In the genomic region with DNA sequence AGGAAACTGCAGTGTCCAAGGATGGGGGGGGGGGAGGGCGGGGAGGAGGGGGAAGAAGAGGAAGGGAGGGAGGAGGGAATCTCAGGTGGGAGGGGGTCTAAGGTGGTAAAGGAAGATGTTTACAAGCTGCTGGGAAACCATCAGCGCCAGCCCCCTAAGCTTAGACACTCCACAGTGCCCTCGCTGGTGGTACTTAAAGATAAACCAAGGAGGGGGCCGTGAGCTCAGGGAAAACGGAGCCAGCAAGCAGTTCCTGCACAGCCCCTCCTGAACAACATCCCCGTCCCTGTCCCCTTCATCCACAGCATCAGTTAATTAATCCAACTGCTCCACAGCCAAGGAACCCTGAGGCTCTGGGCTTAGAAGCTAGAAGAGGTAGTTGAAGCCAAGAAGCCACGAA, we compare ENCODE assay signal across 12 mouse cellular contexts. TPM values are rescaled to one million over a fixed set of nuclear protein-coding genes. Genes with fewer than 3 reads are reported as not detected.
A peak's percentile ranks its signal among the peaks of the same experiment; 100 is the strongest.
DNase-seq lines count a peak whose midpoint lies in the region; ATAC-seq and TF ChIP-seq lines count a peak whose summit lies in the region.
"Had no signal": no experiment of that assay in that cellular context is flagged by ENCODE, and none has a peak within 500 bp of the region (broad histone marks: within the 10 kb centered on the region; RNA-seq: fewer than 3 reads in every experiment).

No protein-coding gene starts in this region.

- intact Hi-C loops in left cerebral cortex, adult 2 months (cut with DNase I) = no loop called here

- H3K9ac ChIP-seq in forebrain, embryonic 12.5 days = peak overlapping the region; percentile 21; the same call in 1 of the 2 replicates
- no peak overlapping the region for H3K9ac ChIP-seq in midbrain, postnatal 0 days (replicated peaks; ENCODE audit: low read length, poor library complexity, severe bottlenecking)
- H3K9ac ChIP-seq: heart, embryonic 15.5 days; liver, embryonic 15.5 days had no signal

- H3K4me2 ChIP-seq in forebrain, embryonic 12.5 days = peak overlapping the region; percentile 22
- peak overlapping the region; percentile 2; the same call in 1 of the 2 replicates for H3K4me2 ChIP-seq in midbrain, postnatal 0 days (ENCODE audit: low read depth, low read length, poor library complexity, severe bottlenecking)
- H3K4me2 ChIP-seq: heart, embryonic 15.5 days; liver, embryonic 15.5 days had no signal

- H3K27ac ChIP-seq in left cerebral cortex, adult 2 months = 0 out of 2 replicates have a peak overlapping the region, but pooled peaks have one; percentile 19
- peak overlapping the region; percentile 32 for H3K27ac ChIP-seq in forebrain, embryonic 12.5 days
- H3K27ac ChIP-seq in limb, embryonic 10.5 days = peak overlapping the region; percentile 77
- peak overlapping the region; percentile 59; the same call in 1 of the 2 replicates for H3K27ac ChIP-seq in midbrain, postnatal 0 days (ENCODE audit: low read depth, low read length)
- H3K27ac ChIP-seq: heart, embryonic 15.5 days; liver, embryonic 15.5 days had no signal

- no peak overlapping the region for H3K4me3 ChIP-seq in left cerebral cortex, adult 2 months
- H3K4me3 ChIP-seq in forebrain, embryonic 12.5 days (replicated peaks) = no peak overlapping the region
- H3K4me3 ChIP-seq in limb, embryonic 10.5 days = no peak overlapping the region
- no peak overlapping the region for H3K4me3 ChIP-seq in midbrain, postnatal 0 days (ENCODE audit: low read depth, low read length)
- H3K4me3 ChIP-seq: heart, embryonic 15.5 days; liver, embryonic 15.5 days had no signal

- H3K9me3 ChIP-seq in forebrain, embryonic 12.5 days = no peaks in the 10 kb centered on the region
- no peaks in the 10 kb centered on the region for H3K9me3 ChIP-seq in limb, embryonic 10.5 days (replicated peaks)
- H3K9me3 ChIP-seq in midbrain, postnatal 0 days (ENCODE audit: low read length) = no peaks in the 10 kb centered on the region
- H3K9me3 ChIP-seq: heart, embryonic 15.5 days; liver, embryonic 15.5 days had no signal

- DNase-seq in left cerebral cortex, adult 2 months (ENCODE audit: extremely low spot score in 1 of 2, low spot score in 2 of 2) = no peak
- DNase-seq in left cerebral cortex, adult 11 months (ENCODE audit: low spot score) = no peak
- no peak for DNase-seq in limb, embryonic 10.5 days (ENCODE audit: low spot score)
- DNase-seq in midbrain, postnatal 0 days (ENCODE audit: low spot score) = no peak
- no peak for DNase-seq in adrenal gland, postnatal 4 days (ENCODE audit: low spot score in 2 of 2)
- no peak for DNase-seq in cerebellum, adult 9-11 months
- DNase-seq: gastrocnemius, postnatal 36 days had no signal

- WGBS in forebrain, embryonic 12.5 days = 31% methylated on average over 6 of the region's 7 CpGs
- 24% methylated on average over 6 of the region's 7 CpGs for WGBS in limb, embryonic 10.5 days
- 32% methylated on average over 6 of the region's 7 CpGs for WGBS in midbrain, postnatal 0 days

- no peaks in the 10 kb centered on the region; the same call in 1 of the 2 replicates for H3K27me3 ChIP-seq in forebrain, embryonic 12.5 days
- no peaks in the 10 kb centered on the region for H3K27me3 ChIP-seq in limb, embryonic 10.5 days (ENCODE audit: low read depth, poor library complexity, severe bottlenecking)
- H3K27me3 ChIP-seq in midbrain, postnatal 0 days (ENCODE audit: insufficient read depth, low read length) = no peaks in the 10 kb centered on the region
- H3K27me3 ChIP-seq: heart, embryonic 15.5 days had no signal

- H3K36me3 ChIP-seq in forebrain, embryonic 12.5 days (replicated peaks) = no peaks in the 10 kb centered on the region
- H3K36me3 ChIP-seq in limb, embryonic 10.5 days = no peaks in the 10 kb centered on the region
- peaks cover 18% of the 10 kb centered on the region for H3K36me3 ChIP-seq in midbrain, postnatal 0 days (ENCODE audit: insufficient read depth, low read length)
- H3K36me3 ChIP-seq: heart, embryonic 15.5 days; liver, embryonic 15.5 days had no signal

- H3K4me1 ChIP-seq in forebrain, embryonic 12.5 days = peaks cover 21% of the 10 kb centered on the region
- peaks cover 19% of the 10 kb centered on the region for H3K4me1 ChIP-seq in limb, embryonic 10.5 days
- H3K4me1 ChIP-seq in midbrain, postnatal 0 days (ENCODE audit: insufficient read depth, low read length) = 0 out of 2 replicates have a peak, but pooled peaks cover 3% of the 10 kb centered on the region
- H3K4me1 ChIP-seq: liver, embryonic 15.5 days had no signal

- no peak for ATAC-seq in forebrain, embryonic 12.5 days (ENCODE audit: low FRiP score)
- no peak for ATAC-seq in midbrain, postnatal 0 days (ENCODE audit: low FRiP score)
- no peak for ATAC-seq in erythroblast, adult 5-6 weeks (replicated peaks; ENCODE audit: low FRiP score, poor library complexity, severe bottlenecking)
- ATAC-seq: intestine, postnatal 0 days had no signal

- no peak for TF ChIP-seq CTCF in left cerebral cortex, adult 2 months (IDR thresholded peaks at IDR 0.05)
- no peak for TF ChIP-seq CTCF in midbrain, postnatal 0 days (IDR thresholded peaks at IDR 0.05)

RNA-seq across cellular contexts. Expression of gene Cpne5, which starts 38.1 kb away (rescaled TPM):
- total RNA-seq in left cerebral cortex, adult 2 months (2021) = 100 to 1,000 TPM; 141 to 148 TPM
- polyA plus RNA-seq in forebrain, embryonic 12.5 days (2016; fragmentation: Nextera tagmentation; extraction: Ambion mirVana) = 9.9 and 10.7 TPM in 2 replicates
- polyA plus RNA-seq in limb, embryonic 10.5 days (2016; fragmentation: Nextera tagmentation; extraction: Ambion mirVana) = 2.0 and 3.2 TPM in 2 replicates
- 85.1 and 86.5 TPM in 2 replicates for total RNA-seq in midbrain, postnatal 0 days (2014; rRNA removed)
- 88.9 and 90.2 TPM in 2 replicates for polyA plus RNA-seq in midbrain, postnatal 0 days (2015; fragmentation: Nextera tagmentation; extraction: Ambion mirVana)
- 1 to 10 TPM; 2.8 to 2.9 TPM for total RNA-seq in adrenal gland, postnatal 4 days (2021)
- not detected in 2 replicates for total RNA-seq in erythroblast, adult 5-6 weeks (2015; ENCODE audit: low replicate concordance)
- total RNA-seq in erythroblast, adult 5-6 weeks (2017; ENCODE audit: low replicate concordance) = 0.26 and 0.70 TPM in 2 replicates
- total RNA-seq: gastrocnemius, postnatal 36 days had no signal

Comparison
In these comparisons a context has a peak if more than half of its experiments do, and no peak if none do; other contexts are left out.
1. H3K27ac ChIP-seq: peak in every context shown above with its lines; median percentile 77 in limb, embryonic 10.5 days; 59 in midbrain, postnatal 0 days; 32 in forebrain, embryonic 12.5 days; 19 in left cerebral cortex, adult 2 months.
2. RNA of gene Cpne5, which starts 38.1 kb away (total RNA-seq): 141 to 148 TPM in left cerebral cortex, adult 2 months and 85.1 to 86.5 TPM in midbrain, postnatal 0 days; 2.8 to 2.9 TPM in adrenal gland, postnatal 4 days and 0.26 to 0.70 TPM in erythroblast, adult 5-6 weeks; every median in the first group is over 10 times any median in the second.